Mouse (Mus musculus) activated CD4-positive, CD25-positive, alpha-beta regulatory T cell, adult 4 months (primary cell): ENCODE data around the gene Rgs19. TPM values are rescaled to one million over a fixed set of nuclear protein-coding genes. Genes with fewer than 3 reads are reported as not detected.

Experiments used
- ATAC-seq: one replicate; pipeline ENCODE4 v1.8.0; 2017
- polyA plus RNA-seq, 2 experiments: library from polyadenylated mRNA; unstranded; fragments of 100-300 nt; shearing (Covaris generic); gene quantifications; one replicate each; pipeline ENCODE4 v1.2.1; 2017

The Rgs19 gene
- polyA plus RNA-seq, 2 experiments from 2014 or later = 199 to 210 TPM

GRCm38 (mm10) chr2:181648926-181649325 lies 44.9 kb downstream of the Rgs19 start:
- no peak for ATAC-seq

DNA sequence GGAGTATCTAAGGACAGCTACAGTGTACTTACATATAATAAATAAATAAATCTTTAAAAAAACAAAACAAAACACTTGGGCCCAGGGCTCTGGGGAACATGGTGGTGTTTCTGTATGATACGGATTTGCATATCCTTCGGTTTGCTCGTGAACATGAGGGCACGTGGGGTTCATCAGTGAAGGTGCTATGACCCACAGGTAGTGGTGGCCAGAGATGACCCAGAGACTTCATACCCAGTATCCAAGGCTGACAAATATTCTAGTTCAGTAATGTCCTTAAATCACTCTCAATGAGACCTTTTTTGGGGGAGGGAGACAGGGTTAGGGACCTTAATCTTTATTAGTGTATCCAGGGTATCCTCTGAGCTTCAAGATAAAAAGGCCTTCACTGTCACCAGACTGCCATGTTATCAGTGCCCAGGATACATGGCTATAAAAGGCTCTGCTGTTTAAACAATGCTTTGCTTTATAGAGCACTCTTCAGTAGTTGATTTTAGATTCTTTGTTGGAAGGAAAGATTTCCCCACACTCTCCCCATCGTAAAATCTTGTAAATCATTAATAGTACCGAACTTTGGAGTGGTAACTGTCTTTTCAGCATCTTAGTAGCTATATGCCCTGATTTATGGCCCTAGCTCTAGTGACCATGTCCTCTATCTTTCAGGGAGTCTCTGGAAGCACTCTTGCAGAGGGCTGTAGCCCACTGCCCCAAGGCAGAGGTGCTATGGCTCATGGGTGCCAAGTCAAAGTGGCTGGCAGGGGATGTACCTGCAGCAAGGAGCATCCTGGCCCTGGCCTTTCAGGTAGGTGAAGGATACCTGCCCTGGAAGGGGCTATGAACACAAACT lies 46.9 kb downstream of the Rgs19 start:
- no peak for ATAC-seq

DNA sequence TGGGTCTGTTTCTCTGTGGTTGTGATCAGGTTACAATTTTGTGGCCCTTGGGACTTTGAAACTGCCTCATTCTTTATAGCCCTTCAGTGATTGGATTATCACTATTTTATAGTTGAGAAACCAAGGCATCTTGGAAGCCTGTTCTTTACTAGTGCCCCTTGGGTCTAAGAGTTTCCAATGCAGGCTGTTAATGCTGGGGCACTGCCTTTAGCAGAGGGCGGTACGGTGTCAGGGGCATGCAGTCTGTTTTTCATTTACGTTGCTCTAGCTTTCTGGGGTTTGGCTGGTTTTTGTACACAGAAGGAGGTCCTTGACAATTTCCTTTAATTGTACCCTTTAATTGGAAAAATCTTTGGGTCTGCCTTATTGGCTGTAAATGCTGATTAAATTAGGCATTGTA lies 48.1 kb downstream of the Rgs19 start:
- ATAC-seq = no peak

DNA sequence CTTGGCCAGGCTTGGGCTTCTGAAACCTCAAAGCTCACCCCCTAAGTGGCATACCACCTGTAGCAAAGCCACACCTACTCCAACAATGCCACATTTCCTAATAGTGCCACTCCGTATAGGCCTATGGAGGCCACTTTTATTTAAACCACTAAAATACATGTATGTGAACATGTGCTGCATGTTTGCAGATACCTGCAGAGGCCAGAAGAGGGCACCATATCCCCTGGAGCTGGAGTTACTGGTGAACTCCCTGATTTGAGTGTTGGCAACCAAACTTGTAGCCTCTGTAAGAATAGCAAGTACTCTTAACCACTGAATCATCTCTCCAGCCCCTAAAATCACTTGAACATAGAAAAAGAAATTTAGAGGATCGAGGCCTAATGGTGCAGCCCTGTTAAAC lies 49.4 kb downstream of the Rgs19 start:
- ATAC-seq = peak; percentile 43

Other genes starting within 250 kb of the Rgs19 start
- 1 to 10 TPM; 2.5 to 4.3 TPM for gene Zbtb46, start 234.6 kb downstream of the Rgs19 start, polyA plus RNA-seq
- not detected for gene Abhd16b, start 200.8 kb downstream of the Rgs19 start, polyA plus RNA-seq
- gene Tpd52l2, start 196.8 kb downstream of the Rgs19 start, polyA plus RNA-seq = 100 to 1,000 TPM in 1 of 2 experiments, 10 to 100 TPM in 1; 88.0 to 103 TPM
- gene Dnajc5, start 173.5 kb downstream of the Rgs19 start, polyA plus RNA-seq = 10 to 100 TPM; 36.9 to 37.1 TPM
- gene Uckl1, start 109.1 kb downstream of the Rgs19 start, polyA plus RNA-seq = 100 to 1,000 TPM; 111 to 136 TPM
- 10 to 100 TPM; 69.3 to 69.5 TPM for gene Prpf6, start 102.1 kb downstream of the Rgs19 start, polyA plus RNA-seq
- 10 to 100 TPM; 20.3 to 26.9 TPM for gene Zfp512b, start 101.2 kb downstream of the Rgs19 start, polyA plus RNA-seq
- 10 to 100 TPM in 1 of 2 experiments, 1 to 10 TPM in 1; 8.7 to 12.5 TPM for gene Samd10, start 94.8 kb downstream of the Rgs19 start, polyA plus RNA-seq
- not detected for gene Gm29797, start 36.9 kb downstream of the Rgs19 start, polyA plus RNA-seq
- gene Sox18, start 22.3 kb downstream of the Rgs19 start, polyA plus RNA-seq = not detected
- 10 to 100 TPM in 1 of 2 experiments, 1 to 10 TPM in 1; 9.8 to 12.1 TPM for gene Tcea2, start 13.7 kb downstream of the Rgs19 start, polyA plus RNA-seq
- not detected for gene Lkaaear1, start 4.5 kb upstream of the Rgs19 start, polyA plus RNA-seq
- gene Oprl1, start 21.0 kb upstream of the Rgs19 start, polyA plus RNA-seq = not detected
- gene Myt1, start 69.4 kb upstream of the Rgs19 start, polyA plus RNA-seq = not detected
- 10 to 100 TPM; 41.1 to 47.7 TPM for gene Pcmtd2, start 143.9 kb upstream of the Rgs19 start, polyA plus RNA-seq
- 10 to 100 TPM; 61.8 to 80.2 TPM for gene Polr3k, start 170.4 kb upstream of the Rgs19 start, polyA plus RNA-seq